ENCODE assay signal across 29 mouse cellular contexts in the genomic region with DNA sequence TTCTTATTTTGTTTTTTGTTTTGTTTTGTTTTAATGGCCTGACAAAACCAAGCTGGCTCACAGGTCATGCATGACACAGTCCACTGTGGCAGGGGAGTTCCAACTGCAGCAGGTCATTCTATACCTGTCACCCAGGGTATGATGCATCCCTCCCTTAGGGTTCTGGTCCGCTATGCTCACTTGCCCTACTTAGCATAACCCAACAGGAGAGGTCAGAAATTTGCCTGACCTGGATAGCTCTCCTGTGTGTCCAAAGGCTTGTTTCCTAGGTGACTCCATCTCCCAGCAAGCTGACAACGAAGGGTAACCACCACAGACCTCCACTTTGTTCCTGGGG. TPM values are rescaled to one million over a fixed set of nuclear protein-coding genes. Genes with fewer than 3 reads are reported as not detected.
"Had no signal": no experiment of that assay in that cellular context is flagged by ENCODE, and none has a peak within 500 bp of the region (broad histone marks: within the 10 kb centered on the region; RNA-seq: fewer than 3 reads in every experiment).

No protein-coding gene starts in this region.

- DNase-seq: gastrocnemius, adult 2 months; gastrocnemius, postnatal 10 days; gastrocnemius, postnatal 25 days; heart, adult 18-20 months; heart, postnatal 10 days; heart, postnatal 4 days; kidney, adult 18-20 months; kidney, adult 8-10 months; kidney, postnatal 10 days; kidney, postnatal 25 days; kidney, postnatal 4 days had no signal

- ATAC-seq: hindbrain, embryonic 16.5 days; inflammation-experienced regulatory T-cells, adult 6 months; intestine, embryonic 15.5 days; intestine, postnatal 0 days had no signal

- H3K9ac ChIP-seq: heart, embryonic 12.5 days; hindbrain, embryonic 12.5 days; hindbrain, embryonic 14.5 days; intestine, embryonic 15.5 days; limb, embryonic 12.5 days had no signal

- H3K4me2 ChIP-seq: heart, embryonic 12.5 days; hindbrain, embryonic 12.5 days; hindbrain, embryonic 14.5 days; intestine, embryonic 15.5 days; limb, embryonic 12.5 days; liver, embryonic 11.5 days had no signal

- H3K9me3 ChIP-seq: heart, embryonic 10.5 days; heart, embryonic 12.5 days; hindbrain, embryonic 10.5 days; hindbrain, embryonic 12.5 days; intestine, embryonic 15.5 days; limb, embryonic 10.5 days; limb, embryonic 12.5 days had no signal

- H3K27me3 ChIP-seq: heart, embryonic 12.5 days; hindbrain, embryonic 12.5 days; intestine, embryonic 15.5 days; limb, embryonic 12.5 days had no signal

- H3K36me3 ChIP-seq: heart, embryonic 10.5 days; heart, embryonic 12.5 days; hindbrain, embryonic 10.5 days; hindbrain, embryonic 12.5 days; intestine, embryonic 15.5 days; limb, embryonic 10.5 days; limb, embryonic 12.5 days had no signal

- H3K4me3 ChIP-seq: gastrocnemius, adult 2 months; heart, embryonic 10.5 days; heart, embryonic 12.5 days; hindbrain, embryonic 10.5 days; hindbrain, embryonic 12.5 days; intestine, embryonic 15.5 days; layer of hippocampus, adult 2 months; left cerebral cortex, adult 2 months; limb, embryonic 10.5 days; limb, embryonic 12.5 days had no signal

- H3K4me1 ChIP-seq: intestine, embryonic 15.5 days; limb, embryonic 12.5 days had no signal

- H3K27ac ChIP-seq: gastrocnemius, adult 2 months; heart, embryonic 10.5 days; hindbrain, embryonic 10.5 days; hindbrain, embryonic 12.5 days; hindbrain, embryonic 14.5 days; intestine, embryonic 15.5 days; layer of hippocampus, adult 2 months; left cerebral cortex, adult 2 months; limb, embryonic 12.5 days had no signal

RNA-seq across cellular contexts. Expression of gene Spn, which starts 8.6 kb away (rescaled TPM):
- polyA plus RNA-seq: hindbrain, embryonic 10.5 days; hindbrain, embryonic 12.5 days; hindbrain, embryonic 14.5 days; hindbrain, embryonic 16.5 days; limb, embryonic 12.5 days had no signal

RNA-seq across cellular contexts. Expression of gene Zg16, which starts 59.1 kb away (rescaled TPM):
- polyA plus RNA-seq: heart, embryonic 10.5 days; heart, embryonic 12.5 days; heart, embryonic 14.5 days; hindbrain, embryonic 10.5 days; hindbrain, embryonic 12.5 days; hindbrain, embryonic 14.5 days; hindbrain, embryonic 16.5 days; kidney, embryonic 14.5 days; kidney, embryonic 16.5 days; limb, embryonic 10.5 days; limb, embryonic 12.5 days; limb, embryonic 14.5 days; liver, embryonic 11.5 days had no signal
